Mouse (Mus musculus): ENCODE results near the gene Sfrp5. TPM values are rescaled to one million over a fixed set of nuclear protein-coding genes. Genes with fewer than 3 reads are reported as not detected.

The Sfrp5 gene
- polyA plus RNA-seq, 2 experiments, result 5.4 to 7.2 TPM

DNA sequence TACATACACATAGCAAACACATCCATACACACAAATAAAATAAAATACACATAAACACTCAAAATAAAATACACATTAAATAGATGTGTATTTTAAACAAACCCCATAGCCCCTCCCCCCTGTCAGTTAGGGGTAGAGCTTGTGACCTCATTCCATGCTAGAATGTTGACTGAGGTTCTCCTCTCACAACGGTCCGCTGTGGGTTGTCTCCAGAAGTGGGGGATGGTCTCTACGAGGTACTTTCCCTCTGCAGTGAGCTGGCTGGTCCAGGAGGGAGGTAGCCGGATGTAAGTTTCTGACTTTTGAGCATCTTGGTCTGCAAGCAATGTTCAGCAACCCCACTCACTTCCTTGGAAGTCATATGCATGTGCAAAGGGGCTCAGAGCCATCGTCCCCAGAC lies 38.3 kb downstream of the Sfrp5 start, which contains the start of gene Zfyve27:
TSS of gene Zfyve27 (plus strand) at position 188 of the 400 bp plus-strand sequence.
- H3K27me3 ChIP-seq (ENCODE audit: control insufficient read depth, insufficient read depth, low read length), result no peaks in the 10 kb centered on the region
- WGBS, result 68% methylated on average over 5 of the region's 5 CpGs
- no peak within 1 kb of the TSS for H3K4me2 ChIP-seq (replicated peaks; ENCODE audit: low read depth, low read length, severe bottlenecking)
- no peak for ATAC-seq (ENCODE audit: low FRiP score, low read depth)
- no peak for TF ChIP-seq POLR2A (IDR thresholded peaks at IDR 0.05; ENCODE audit: borderline replicate concordance, extremely low read depth, insufficient read depth, insufficient read length)
- H3K9me3 ChIP-seq (ENCODE audit: control insufficient read depth, low read length), result no peaks in the 10 kb centered on the region
- no peaks in the 10 kb centered on the region for H3K4me1 ChIP-seq (ENCODE audit: control insufficient read depth, insufficient read depth, low read length)
- H3K36me3 ChIP-seq (ENCODE audit: control insufficient read depth, insufficient read depth, low read length), result no peaks in the 10 kb centered on the region
- no peak within 1 kb of the TSS for H3K9ac ChIP-seq (ENCODE audit: low read depth, low read length, severe bottlenecking)
- H3K4me3 ChIP-seq (replicated peaks; ENCODE audit: low read length), result no peak within 1 kb of the TSS
- no peak for DNase-seq (ENCODE audit: low spot score)
- H3K27ac ChIP-seq (replicated peaks; ENCODE audit: low read depth, low read length), result no peak within 1 kb of the TSS

DNA sequence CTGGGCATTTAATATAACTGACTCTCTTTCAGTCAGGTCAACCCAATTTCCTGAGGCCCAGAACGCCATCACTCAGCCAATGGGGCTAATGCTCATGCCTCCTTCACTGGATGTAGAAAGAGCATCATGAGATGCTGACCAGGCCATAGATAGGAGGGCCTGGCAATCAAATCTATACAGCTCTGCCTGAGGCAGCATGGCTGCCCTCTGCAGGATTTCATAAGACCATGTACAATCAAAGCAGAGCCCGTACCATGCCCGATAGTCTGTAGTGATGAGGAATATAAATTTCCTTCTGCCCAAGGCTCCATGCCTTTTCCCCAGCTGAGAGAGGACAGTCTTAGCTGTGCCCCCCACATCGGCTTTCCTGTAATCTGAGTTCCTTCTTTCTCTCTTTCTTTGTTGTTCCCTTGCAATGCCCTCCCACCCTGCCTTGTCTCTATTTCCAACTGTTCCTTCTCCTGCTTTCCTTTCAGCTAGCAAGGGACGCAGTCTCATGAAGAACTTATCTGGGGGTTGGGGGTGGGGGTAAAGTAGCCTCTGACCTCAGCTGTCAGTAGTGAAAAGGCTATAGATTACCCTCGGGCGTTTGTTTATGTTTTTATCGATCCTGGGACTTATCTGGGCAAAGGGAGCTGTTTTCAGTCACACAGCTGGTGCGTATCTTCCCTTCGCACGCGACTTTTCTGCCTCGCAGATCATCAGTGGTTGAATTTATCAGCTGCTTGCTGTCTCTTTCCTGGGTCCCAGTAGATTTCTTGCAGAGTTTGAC lies 43.6 kb downstream of the Sfrp5 start:
- H3K27me3 ChIP-seq (ENCODE audit: control insufficient read depth, insufficient read depth, low read length), result no peaks in the 10 kb centered on the region
- H3K27ac ChIP-seq (replicated peaks; ENCODE audit: low read depth, low read length), result no peak overlapping the region
- no peak overlapping the region for H3K4me3 ChIP-seq (replicated peaks; ENCODE audit: low read length)
- H3K4me2 ChIP-seq (replicated peaks; ENCODE audit: low read depth, low read length, severe bottlenecking), result no peak overlapping the region
- no peaks in the 10 kb centered on the region for H3K4me1 ChIP-seq (ENCODE audit: control insufficient read depth, insufficient read depth, low read length)
- TF ChIP-seq POLR2A (IDR thresholded peaks at IDR 0.05; ENCODE audit: borderline replicate concordance, extremely low read depth, insufficient read depth, insufficient read length), result no peak
- DNase-seq (ENCODE audit: low spot score) (no peak), ATAC-seq (ENCODE audit: low FRiP score, low read depth) (no peak)
- WGBS, result 58% methylated on average over 13 of the region's 13 CpGs
- no peaks in the 10 kb centered on the region for H3K36me3 ChIP-seq (ENCODE audit: control insufficient read depth, insufficient read depth, low read length)
- H3K9me3 ChIP-seq (ENCODE audit: control insufficient read depth, low read length), result no peaks in the 10 kb centered on the region
- no peak overlapping the region for H3K9ac ChIP-seq (ENCODE audit: low read depth, low read length, severe bottlenecking)

DNA sequence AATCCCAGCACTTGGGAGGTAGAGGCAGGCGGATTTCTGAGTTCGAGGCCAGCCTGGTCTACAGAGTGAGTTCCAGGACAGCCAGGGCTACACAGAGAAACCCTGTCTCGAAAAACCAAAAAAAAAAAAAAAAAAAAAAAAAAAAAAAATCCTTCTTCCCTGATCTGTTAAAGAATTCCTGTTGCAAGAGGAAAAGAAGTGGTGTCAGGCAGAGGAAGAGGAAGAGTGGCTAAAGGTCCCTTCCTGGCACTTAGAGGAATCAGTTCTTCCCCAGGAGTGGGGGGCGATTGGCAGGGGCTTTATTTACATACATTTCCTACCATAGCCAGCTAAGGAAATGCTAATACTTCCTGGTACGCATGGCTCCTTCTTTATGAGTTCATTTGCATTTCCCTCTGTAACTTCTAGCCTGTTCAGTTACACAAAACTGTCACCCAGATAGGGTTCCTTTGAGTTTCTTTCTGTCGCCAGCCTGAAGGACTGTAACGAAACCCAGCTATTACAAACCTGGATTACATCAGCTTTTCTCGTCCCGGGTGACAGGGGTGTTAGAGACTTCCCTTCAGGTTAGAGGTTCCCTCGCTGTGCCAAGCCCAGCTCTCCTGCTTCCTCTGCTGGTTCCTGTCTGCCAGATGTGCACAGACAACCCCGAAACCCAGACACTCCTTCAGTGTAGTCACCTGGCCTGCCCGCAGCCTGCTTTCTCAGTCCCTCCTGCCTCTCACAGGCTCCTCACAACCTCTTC lies 44.4 kb downstream of the Sfrp5 start:
- ATAC-seq (ENCODE audit: low FRiP score, low read depth) (no peak), DNase-seq (ENCODE audit: low spot score) (no peak)
- Histone ChIP-seq H3K27me3 (ENCODE audit: control insufficient read depth, insufficient read depth, low read length) (no peaks in the 10 kb centered on the region), H3K9ac (ENCODE audit: low read depth, low read length, severe bottlenecking) (no peak overlapping the region), H3K4me2 (replicated peaks; ENCODE audit: low read depth, low read length, severe bottlenecking) (no peak overlapping the region), H3K27ac (replicated peaks; ENCODE audit: low read depth, low read length) (no peak overlapping the region), H3K4me1 (ENCODE audit: control insufficient read depth, insufficient read depth, low read length) (no peaks in the 10 kb centered on the region), H3K36me3 (ENCODE audit: control insufficient read depth, insufficient read depth, low read length) (no peaks in the 10 kb centered on the region), H3K9me3 (ENCODE audit: control insufficient read depth, low read length) (no peaks in the 10 kb centered on the region), H3K4me3 (replicated peaks; ENCODE audit: low read length) (no peak overlapping the region)
- TF ChIP-seq POLR2A (IDR thresholded peaks at IDR 0.05; ENCODE audit: borderline replicate concordance, extremely low read depth, insufficient read depth, insufficient read length), result no peak
- 46% methylated on average over 12 of the region's 12 CpGs for WGBS

GRCm38 (mm10) chr19:42151990-42152389 lies 50.1 kb downstream of the Sfrp5 start:
- H3K27ac ChIP-seq (replicated peaks; ENCODE audit: low read depth, low read length), result no peak overlapping the region

DNA sequence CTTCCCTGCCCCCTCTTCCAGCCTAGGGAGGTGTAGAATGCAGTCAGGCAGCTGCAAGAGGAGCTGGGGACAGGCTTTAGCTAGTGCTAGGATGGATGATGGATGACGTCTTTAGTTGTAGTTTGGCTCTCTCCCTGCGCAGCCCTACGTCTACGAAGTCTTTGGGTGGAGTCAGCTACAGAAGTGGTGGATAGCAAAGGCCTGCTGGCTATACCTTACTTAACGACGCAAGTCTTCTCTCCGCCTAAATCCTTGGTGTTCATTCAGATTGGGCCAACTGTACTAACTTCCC lies 53.5 kb downstream of the Sfrp5 start:
- H3K27ac ChIP-seq (replicated peaks; ENCODE audit: low read depth, low read length), result peak overlapping the region; percentile 94
- no peaks in the 10 kb centered on the region for H3K27me3 ChIP-seq (ENCODE audit: control insufficient read depth, insufficient read depth, low read length)
- H3K4me3 ChIP-seq (replicated peaks; ENCODE audit: low read length), result peak overlapping the region; percentile 83
- 10% methylated on average over 7 of the region's 7 CpGs for WGBS
- peak; percentile 65 for ATAC-seq (ENCODE audit: low FRiP score, low read depth)
- no peak for TF ChIP-seq POLR2A (IDR thresholded peaks at IDR 0.05; ENCODE audit: borderline replicate concordance, extremely low read depth, insufficient read depth, insufficient read length)
- no peaks in the 10 kb centered on the region for H3K9me3 ChIP-seq (ENCODE audit: control insufficient read depth, low read length)
- peak overlapping the region; percentile 89 for H3K9ac ChIP-seq (ENCODE audit: low read depth, low read length, severe bottlenecking)
- H3K36me3 ChIP-seq (ENCODE audit: control insufficient read depth, insufficient read depth, low read length), result peaks cover 13% of the 10 kb centered on the region
- H3K4me2 ChIP-seq (replicated peaks; ENCODE audit: low read depth, low read length, severe bottlenecking), result peak overlapping the region; percentile 79
- DNase-seq (ENCODE audit: low spot score), result peak; percentile 74
- peaks cover 29% of the 10 kb centered on the region for H3K4me1 ChIP-seq (ENCODE audit: control insufficient read depth, insufficient read depth, low read length)

More at GRCm38 (mm10) chr19:42151990-42152389, 50.1 kb downstream of the Sfrp5 start:
- Histone ChIP-seq H3K4me2 (replicated peaks; ENCODE audit: low read depth, low read length, severe bottlenecking) (no peak overlapping the region), H3K4me1 (ENCODE audit: control insufficient read depth, insufficient read depth, low read length) (peaks cover 21% of the 10 kb centered on the region), H3K4me3 (replicated peaks; ENCODE audit: low read length) (no peak overlapping the region), H3K27me3 (ENCODE audit: control insufficient read depth, insufficient read depth, low read length) (no peaks in the 10 kb centered on the region), H3K36me3 (ENCODE audit: control insufficient read depth, insufficient read depth, low read length) (peaks cover 13% of the 10 kb centered on the region), H3K9me3 (ENCODE audit: control insufficient read depth, low read length) (no peaks in the 10 kb centered on the region), H3K9ac (ENCODE audit: low read depth, low read length, severe bottlenecking) (no peak overlapping the region)
- no peak for TF ChIP-seq POLR2A (IDR thresholded peaks at IDR 0.05; ENCODE audit: borderline replicate concordance, extremely low read depth, insufficient read depth, insufficient read length)
- WGBS, result under 1% methylated on average over 6 of the region's 6 CpGs
- ATAC-seq (ENCODE audit: low FRiP score, low read depth) (no peak), DNase-seq (ENCODE audit: low spot score) (peak; percentile 85)

Other genes with a start within 250 kb of the Sfrp5 start
- gene Mms19, start 221.1 kb downstream of the Sfrp5 start, polyA plus RNA-seq (2012; rRNA removed), result 83.7 and 102 TPM in 2 replicates
- gene Mms19, start 221.1 kb downstream of the Sfrp5 start, polyA plus RNA-seq (2014; fragmentation: Nextera tagmentation; extraction: Ambion mirVana), result 30.0 and 36.1 TPM in 2 replicates
- 38.9 and 50.1 TPM in 2 replicates for gene Ubtd1, start 220.5 kb downstream of the Sfrp5 start, polyA plus RNA-seq (2012; rRNA removed)
- 19.4 and 19.7 TPM in 2 replicates for gene Ubtd1, start 220.5 kb downstream of the Sfrp5 start, polyA plus RNA-seq (2014; fragmentation: Nextera tagmentation; extraction: Ambion mirVana)
- gene Ankrd2, start 166.3 kb downstream of the Sfrp5 start, polyA plus RNA-seq (2012; rRNA removed), result 0.58 and 0.96 TPM in 2 replicates
- gene Ankrd2, start 166.3 kb downstream of the Sfrp5 start, polyA plus RNA-seq (2014; fragmentation: Nextera tagmentation; extraction: Ambion mirVana), result 0.66 and 1.5 TPM in 2 replicates
- 3.5 and 3.7 TPM in 2 replicates for gene Hoga1, start 156.6 kb downstream of the Sfrp5 start, polyA plus RNA-seq (2012; rRNA removed)
- gene Hoga1, start 156.6 kb downstream of the Sfrp5 start, polyA plus RNA-seq (2014; fragmentation: Nextera tagmentation; extraction: Ambion mirVana), result 2.0 and 2.4 TPM in 2 replicates
- 0.34 and 0.49 TPM in 2 replicates for gene 4933411K16Rik, start 150.0 kb downstream of the Sfrp5 start, polyA plus RNA-seq (2012; rRNA removed)
- 0.33 TPM in 1 of 2 replicates, not detected in the other for gene 4933411K16Rik, start 150.0 kb downstream of the Sfrp5 start, polyA plus RNA-seq (2014; fragmentation: Nextera tagmentation; extraction: Ambion mirVana)
- gene Morn4, start 115.9 kb downstream of the Sfrp5 start, polyA plus RNA-seq (2012; rRNA removed), result 22.8 and 25.8 TPM in 2 replicates
- gene Morn4, start 115.9 kb downstream of the Sfrp5 start, polyA plus RNA-seq (2014; fragmentation: Nextera tagmentation; extraction: Ambion mirVana), result 20.0 and 25.5 TPM in 2 replicates
- gene Pi4k2a, start 111.8 kb downstream of the Sfrp5 start, polyA plus RNA-seq (2012; rRNA removed), result 34.4 and 38.1 TPM in 2 replicates
- gene Pi4k2a, start 111.8 kb downstream of the Sfrp5 start, polyA plus RNA-seq (2014; fragmentation: Nextera tagmentation; extraction: Ambion mirVana), result 29.9 and 32.8 TPM in 2 replicates
- 16.5 and 17.6 TPM in 2 replicates for gene Avpi1, start 73.2 kb downstream of the Sfrp5 start, polyA plus RNA-seq (2012; rRNA removed)
- 34.2 and 34.8 TPM in 2 replicates for gene Avpi1, start 73.2 kb downstream of the Sfrp5 start, polyA plus RNA-seq (2014; fragmentation: Nextera tagmentation; extraction: Ambion mirVana)
- 105 and 131 TPM in 2 replicates for gene Marveld1, start 54.9 kb downstream of the Sfrp5 start, polyA plus RNA-seq (2012; rRNA removed)
- 25.4 and 36.4 TPM in 2 replicates for gene Marveld1, start 54.9 kb downstream of the Sfrp5 start, polyA plus RNA-seq (2014; fragmentation: Nextera tagmentation; extraction: Ambion mirVana)
- gene Zfyve27, start 38.3 kb downstream of the Sfrp5 start, polyA plus RNA-seq (2012; rRNA removed), result 47.4 and 58.6 TPM in 2 replicates
- gene Zfyve27, start 38.3 kb downstream of the Sfrp5 start, polyA plus RNA-seq (2014; fragmentation: Nextera tagmentation; extraction: Ambion mirVana), result 13.1 and 16.5 TPM in 2 replicates
- gene Golga7b, start 45.3 kb upstream of the Sfrp5 start, polyA plus RNA-seq (2012; rRNA removed), result 0.06 and 0.11 TPM in 2 replicates
- not detected in 2 replicates for gene Golga7b, start 45.3 kb upstream of the Sfrp5 start, polyA plus RNA-seq (2014; fragmentation: Nextera tagmentation; extraction: Ambion mirVana)
- 3.4 and 3.6 TPM in 2 replicates for gene Crtac1, start 229.5 kb upstream of the Sfrp5 start, polyA plus RNA-seq (2012; rRNA removed)
- 3.1 and 3.5 TPM in 2 replicates for gene Crtac1, start 229.5 kb upstream of the Sfrp5 start, polyA plus RNA-seq (2014; fragmentation: Nextera tagmentation; extraction: Ambion mirVana)